Mouse (Mus musculus): ENCODE results near the gene Sorcs2. TPM values are rescaled to one million over a fixed set of nuclear protein-coding genes. Genes with fewer than 3 reads are reported as not detected.
A peak's percentile ranks its signal among the peaks of the same experiment; 100 is the strongest.

The Sorcs2 gene
- polyA plus RNA-seq, 1 experiment from 2014 or later, result 7.0 TPM

DNA sequence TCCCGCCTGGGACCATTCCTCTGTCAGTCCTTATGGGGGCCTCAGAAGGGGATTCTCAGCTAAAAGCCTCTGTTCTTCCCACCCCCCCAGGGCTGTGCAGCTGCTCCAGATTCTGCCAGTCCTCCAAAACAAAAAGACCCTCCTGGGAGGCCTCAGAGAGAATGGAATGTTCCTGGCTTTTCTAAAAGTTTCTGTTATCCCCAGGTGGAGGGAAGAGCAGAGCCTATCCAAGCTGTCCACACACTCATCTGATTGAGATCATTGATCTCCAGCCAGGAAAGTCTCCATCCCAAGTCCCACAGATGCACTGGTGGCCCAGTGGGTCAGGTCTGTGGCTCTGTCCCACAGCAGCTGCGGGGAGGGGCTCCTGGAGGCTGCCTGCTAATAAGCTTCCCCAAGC, 205.3 kb downstream of the Sorcs2 start:
- no peak overlapping the region for H3K4me3 ChIP-seq
- 83% methylated on average over 2 of the region's 2 CpGs for WGBS
- DNase-seq (ENCODE audit: low spot score), result no peak
- H3K9me3 ChIP-seq, result no peaks in the 10 kb centered on the region
- no peak overlapping the region for H3K27ac ChIP-seq (replicated peaks)
- peaks cover 20% of the 10 kb centered on the region for H3K4me1 ChIP-seq
- H3K27me3 ChIP-seq (replicated peaks; ENCODE audit: low read depth, poor library complexity, severe bottlenecking), result no peaks in the 10 kb centered on the region
- no peaks in the 10 kb centered on the region for H3K36me3 ChIP-seq (replicated peaks)

DNA sequence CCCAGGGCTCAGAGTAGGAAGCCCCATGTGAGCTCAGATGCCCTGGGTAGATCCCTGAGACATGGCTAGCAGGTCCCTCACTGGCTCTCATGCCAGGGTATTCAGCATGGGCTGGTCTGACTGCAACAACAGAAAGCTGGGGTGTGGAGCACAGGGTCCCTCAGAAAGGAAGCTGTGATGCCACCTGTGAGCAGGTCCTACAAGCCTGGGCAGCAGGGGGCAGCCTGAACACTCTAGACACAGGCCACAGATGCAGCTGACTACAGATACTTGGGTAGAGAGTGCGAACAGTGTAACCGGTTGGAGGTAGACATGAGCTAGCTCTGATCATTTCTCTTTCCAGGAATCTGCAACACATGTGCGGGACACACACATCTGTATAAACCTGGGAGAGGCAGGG, 206.1 kb downstream of the Sorcs2 start:
- H3K4me1 ChIP-seq, result peaks cover 20% of the 10 kb centered on the region
- H3K27me3 ChIP-seq (replicated peaks; ENCODE audit: low read depth, poor library complexity, severe bottlenecking), result no peaks in the 10 kb centered on the region
- no peaks in the 10 kb centered on the region for H3K36me3 ChIP-seq (replicated peaks)
- 89% methylated on average over 3 of the region's 3 CpGs for WGBS
- no peak overlapping the region for H3K27ac ChIP-seq (replicated peaks)
- no peaks in the 10 kb centered on the region for H3K9me3 ChIP-seq
- H3K4me3 ChIP-seq, result no peak overlapping the region
- no peak for DNase-seq (ENCODE audit: low spot score)

GRCm38 (mm10) chr5:36191285-36191684, 206.7 kb downstream of the Sorcs2 start:
- H3K27me3 ChIP-seq (replicated peaks; ENCODE audit: low read depth, poor library complexity, severe bottlenecking), result no peaks in the 10 kb centered on the region
- no peaks in the 10 kb centered on the region for H3K9me3 ChIP-seq
- WGBS, result 85% methylated on average over 4 of the region's 4 CpGs
- no peak overlapping the region for H3K27ac ChIP-seq (replicated peaks)
- DNase-seq (ENCODE audit: low spot score), result no peak
- H3K36me3 ChIP-seq (replicated peaks), result no peaks in the 10 kb centered on the region
- peaks cover 23% of the 10 kb centered on the region for H3K4me1 ChIP-seq
- no peak overlapping the region for H3K4me3 ChIP-seq

DNA sequence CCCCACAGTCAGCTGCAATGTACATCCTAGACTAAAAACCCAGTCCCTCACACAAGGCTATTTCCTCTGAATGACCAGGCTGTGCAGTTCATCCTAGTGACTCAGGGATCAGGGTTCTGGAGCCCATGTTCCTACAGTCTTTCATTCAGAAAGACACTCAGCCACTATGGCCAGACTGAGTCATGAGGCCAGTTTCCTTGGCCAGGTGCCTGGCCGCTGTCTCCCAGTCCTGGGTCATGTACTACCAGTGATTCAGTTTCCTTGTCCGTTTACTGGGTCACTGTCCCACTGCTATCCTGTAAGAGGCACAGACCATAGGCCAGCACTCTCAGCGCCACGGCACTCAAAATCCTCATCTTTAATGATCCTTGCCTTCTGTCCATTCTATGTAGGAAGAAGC, 209.6 kb downstream of the Sorcs2 start:
- H3K9me3 ChIP-seq, result no peaks in the 10 kb centered on the region
- 89% methylated on average over 4 of the region's 4 CpGs for WGBS
- no peaks in the 10 kb centered on the region for H3K27me3 ChIP-seq (replicated peaks; ENCODE audit: low read depth, poor library complexity, severe bottlenecking)
- H3K36me3 ChIP-seq (replicated peaks), result no peaks in the 10 kb centered on the region
- peaks cover 11% of the 10 kb centered on the region; the same call in 1 of the 2 replicates for H3K4me1 ChIP-seq
- no peak overlapping the region for H3K4me3 ChIP-seq
- no peak for DNase-seq (ENCODE audit: low spot score)
- no peak overlapping the region for H3K27ac ChIP-seq (replicated peaks)

DNA sequence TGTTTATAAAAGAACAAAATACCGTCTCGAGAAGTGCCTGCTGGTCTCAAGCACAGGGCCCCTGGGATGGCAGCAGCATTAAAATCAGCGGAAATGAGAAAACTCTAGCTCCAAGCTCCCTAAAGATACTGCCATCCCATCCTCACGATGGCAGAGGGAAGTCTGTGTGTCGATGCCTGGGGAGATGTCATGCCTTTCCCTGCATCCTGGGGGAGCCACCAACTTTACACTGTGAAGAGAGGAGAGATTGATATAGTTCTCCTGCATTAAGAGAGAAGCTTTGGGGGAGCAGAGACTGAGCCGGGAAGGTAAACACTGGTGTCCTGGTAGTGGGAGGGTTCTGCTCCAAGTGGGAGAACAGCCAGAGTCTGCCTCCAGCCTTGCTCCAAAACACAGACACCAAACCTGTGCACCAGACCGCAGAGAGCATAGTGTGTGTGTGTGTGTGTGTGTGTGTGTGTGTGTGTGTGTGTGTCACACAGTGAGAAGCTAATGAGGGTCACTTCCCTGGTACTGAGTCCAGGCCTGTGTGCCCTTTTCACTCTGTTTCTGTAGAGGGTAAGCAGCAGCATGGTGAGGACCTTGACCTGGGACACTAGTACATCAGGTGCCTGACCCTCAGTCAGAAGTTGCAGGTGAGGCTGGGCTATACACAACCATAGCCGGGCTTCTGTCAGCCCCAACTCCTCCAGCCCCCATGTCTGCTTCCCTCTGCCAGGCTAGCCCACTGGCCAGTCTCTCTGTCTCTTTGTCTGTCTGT, 211.5 kb downstream of the Sorcs2 start:
- H3K27me3 ChIP-seq (replicated peaks; ENCODE audit: low read depth, poor library complexity, severe bottlenecking), result no peaks in the 10 kb centered on the region
- H3K27ac ChIP-seq (replicated peaks), result 0 out of 2 replicates have a peak overlapping the region, but pooled peaks have one; percentile 14
- no peaks in the 10 kb centered on the region for H3K9me3 ChIP-seq
- no peak overlapping the region for H3K4me3 ChIP-seq
- H3K36me3 ChIP-seq (replicated peaks), result no peaks in the 10 kb centered on the region
- 66% methylated on average over 8 of the region's 8 CpGs for WGBS
- no peak for DNase-seq (ENCODE audit: low spot score)
- H3K4me1 ChIP-seq, result peaks cover 8% of the 10 kb centered on the region; the same call in 1 of the 2 replicates

DNA sequence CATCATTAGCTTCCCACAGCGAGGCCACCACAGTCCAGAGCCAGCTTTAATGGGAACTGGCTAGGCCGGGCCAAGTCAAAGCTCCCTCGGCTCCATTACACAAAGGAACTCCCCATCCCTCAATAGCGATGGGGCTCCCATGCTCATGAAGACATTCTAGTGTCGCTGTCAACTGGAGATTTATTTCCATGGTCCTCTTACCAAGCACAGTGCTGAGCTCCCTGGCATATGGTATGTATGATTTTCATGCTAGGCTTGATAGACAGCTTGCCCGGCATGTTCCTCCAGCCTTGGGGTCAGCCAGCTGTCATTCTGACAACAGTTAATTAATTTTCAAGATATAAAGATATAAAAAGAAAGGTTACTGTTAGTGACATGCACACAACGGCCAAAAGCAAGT, 215.6 kb downstream of the Sorcs2 start:
- DNase-seq (ENCODE audit: low spot score), result no peak
- WGBS, result 88% methylated on average over 7 of the region's 7 CpGs

DNA sequence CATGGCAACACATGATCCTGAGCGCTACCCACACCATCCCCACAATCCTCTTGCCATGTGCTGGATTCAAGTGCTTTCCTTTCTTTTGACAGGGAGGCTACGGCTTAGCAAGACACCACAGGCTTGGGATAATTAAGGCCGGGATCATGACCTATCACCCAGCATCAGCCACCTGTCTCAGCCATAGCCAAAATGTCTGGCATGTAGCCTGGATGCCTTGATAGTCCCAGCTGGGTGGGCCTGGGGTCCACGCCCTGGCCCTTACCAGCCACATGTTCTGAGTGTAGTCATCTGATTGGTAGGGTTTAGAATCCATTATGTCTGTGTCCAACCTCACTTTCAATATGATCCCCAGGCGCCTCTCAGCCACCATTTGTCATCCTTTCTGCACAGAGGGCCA, 218.2 kb downstream of the Sorcs2 start:
- DNase-seq (ENCODE audit: low spot score), result no peak
- H3K4me3 ChIP-seq, result no peak overlapping the region
- no peaks in the 10 kb centered on the region for H3K9me3 ChIP-seq
- 80% methylated on average over 5 of the region's 5 CpGs for whole genome bisulfite sequencing
- no peaks in the 10 kb centered on the region for H3K27me3 ChIP-seq (replicated peaks; ENCODE audit: low read depth, poor library complexity, severe bottlenecking)
- no peak overlapping the region for H3K27ac ChIP-seq (replicated peaks)
- no peaks in the 10 kb centered on the region for H3K36me3 ChIP-seq (replicated peaks)
- peaks cover 8% of the 10 kb centered on the region for H3K4me1 ChIP-seq

More for the DNA sequence above, 215.6 kb downstream of the Sorcs2 start:
- Histone ChIP-seq H3K4me3 (no peak overlapping the region), H3K27me3 (replicated peaks; ENCODE audit: low read depth, poor library complexity, severe bottlenecking) (no peaks in the 10 kb centered on the region), H3K9me3 (no peaks in the 10 kb centered on the region), H3K27ac (replicated peaks) (no peak overlapping the region), H3K4me1 (peaks cover 8% of the 10 kb centered on the region; the same call in 1 of the 2 replicates), H3K36me3 (replicated peaks) (no peaks in the 10 kb centered on the region)

DNA sequence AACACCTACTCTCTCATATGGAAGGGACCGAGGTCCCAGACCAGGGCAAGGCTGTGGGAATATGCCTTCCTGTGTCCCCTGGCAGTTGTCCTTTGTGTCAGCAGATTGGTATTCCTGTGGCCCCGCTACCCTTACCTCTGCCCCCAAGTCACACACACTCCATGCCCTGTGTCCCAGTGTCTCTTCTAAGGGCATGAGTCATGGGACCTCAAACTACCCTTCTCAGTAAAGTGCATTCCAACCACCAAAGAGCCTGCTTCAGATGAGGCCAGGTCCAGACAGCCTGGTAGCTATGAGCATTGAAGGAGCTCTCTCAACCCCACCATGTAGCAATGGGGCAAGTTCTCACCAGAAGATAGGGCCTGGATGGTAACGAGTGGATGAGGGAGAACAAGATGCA, 219.2 kb downstream of the Sorcs2 start:
- WGBS, result 88% methylated on average over 3 of the region's 3 CpGs
- peaks cover 14% of the 10 kb centered on the region for H3K4me1 ChIP-seq
- no peaks in the 10 kb centered on the region for H3K9me3 ChIP-seq
- no peaks in the 10 kb centered on the region for H3K36me3 ChIP-seq (replicated peaks)
- H3K27ac ChIP-seq (replicated peaks), result no peak overlapping the region
- H3K27me3 ChIP-seq (replicated peaks; ENCODE audit: low read depth, poor library complexity, severe bottlenecking), result no peaks in the 10 kb centered on the region
- H3K4me3 ChIP-seq, result no peak overlapping the region
- DNase-seq (ENCODE audit: low spot score), result no peak

- no peak overlapping the region for H3K4me3 ChIP-seq
- H3K27me3 ChIP-seq (replicated peaks; ENCODE audit: low read depth, poor library complexity, severe bottlenecking), result no peaks in the 10 kb centered on the region
- no peak for DNase-seq (ENCODE audit: low spot score)
- H3K27ac ChIP-seq (replicated peaks), result no peak overlapping the region
- H3K4me1 ChIP-seq, result peaks cover 14% of the 10 kb centered on the region
- H3K9me3 ChIP-seq, result no peaks in the 10 kb centered on the region
- 61% methylated on average over 7 of the region's 7 CpGs for WGBS
- no peaks in the 10 kb centered on the region for H3K36me3 ChIP-seq (replicated peaks)
Observed at GRCm38 (mm10) chr5:36178215-36178614, 219.7 kb downstream of the Sorcs2 start.

DNA sequence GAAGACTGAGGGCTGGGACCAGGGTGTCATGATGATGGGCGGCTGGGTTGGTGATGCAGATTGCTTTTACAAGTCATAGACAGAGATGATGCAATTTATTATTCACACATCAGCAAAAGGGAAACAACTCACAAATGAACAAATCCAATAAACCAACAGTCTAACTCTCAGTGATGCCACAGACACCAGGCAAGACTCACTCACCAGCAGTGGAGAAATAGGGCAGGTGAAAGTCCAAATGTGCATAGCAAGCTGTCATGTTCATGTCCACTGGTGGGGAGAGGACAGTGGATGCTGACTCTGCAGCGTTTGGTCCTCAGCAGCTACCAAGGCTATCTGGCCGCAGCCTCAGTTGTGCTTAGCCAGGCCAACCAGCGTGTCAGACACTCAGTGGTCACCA, 221.1 kb downstream of the Sorcs2 start:
- Histone ChIP-seq H3K36me3 (replicated peaks) (no peaks in the 10 kb centered on the region), H3K4me1 (peaks cover 14% of the 10 kb centered on the region), H3K27me3 (replicated peaks; ENCODE audit: low read depth, poor library complexity, severe bottlenecking) (0 out of 2 replicates have a peak, but pooled peaks cover 5% of the 10 kb centered on the region), H3K27ac (replicated peaks) (no peak overlapping the region), H3K9me3 (no peaks in the 10 kb centered on the region), H3K4me3 (no peak overlapping the region)
- no peak for DNase-seq (ENCODE audit: low spot score)
- 85% methylated on average over 4 of the region's 4 CpGs for WGBS

- H3K4me1 ChIP-seq, result peaks cover 14% of the 10 kb centered on the region
- H3K9me3 ChIP-seq, result no peaks in the 10 kb centered on the region
- no peak overlapping the region for H3K4me3 ChIP-seq
- no peaks in the 10 kb centered on the region for H3K36me3 ChIP-seq (replicated peaks)
- no peak for DNase-seq (ENCODE audit: low spot score)
- H3K27me3 ChIP-seq (replicated peaks; ENCODE audit: low read depth, poor library complexity, severe bottlenecking), result 0 out of 2 replicates have a peak, but pooled peaks cover 5% of the 10 kb centered on the region
- WGBS, result 88% methylated on average over 11 of the region's 11 CpGs
- H3K27ac ChIP-seq (replicated peaks), result no peak overlapping the region
Observed at GRCm38 (mm10) chr5:36176409-36176808, 221.5 kb downstream of the Sorcs2 start.

- Histone ChIP-seq H3K9me3 (no peaks in the 10 kb centered on the region), H3K4me1 (peaks cover 14% of the 10 kb centered on the region), H3K27me3 (replicated peaks; ENCODE audit: low read depth, poor library complexity, severe bottlenecking) (0 out of 2 replicates have a peak, but pooled peaks cover 5% of the 10 kb centered on the region), H3K4me3 (no peak overlapping the region), H3K27ac (replicated peaks) (0 out of 2 replicates have a peak overlapping the region, but pooled peaks have one; percentile 22), H3K36me3 (replicated peaks) (no peaks in the 10 kb centered on the region)
- 22% methylated on average over 9 of the region's 9 CpGs for WGBS
- DNase-seq (ENCODE audit: low spot score), result peak; percentile 23
Observed at GRCm38 (mm10) chr5:36174569-36175115, 223.3 kb downstream of the Sorcs2 start.

All from embryonic facial prominence, embryonic 10.5 days (tissue).